Mouse (Mus musculus) left cerebral cortex, adult 18-20 months (tissue): ENCODE data around the gene Gm42906. TPM values are rescaled to one million over a fixed set of nuclear protein-coding genes. Genes with fewer than 3 reads are reported as not detected.
A peak's percentile ranks its signal among the peaks of the same experiment; 100 is the strongest.

Source experiments
- DNase-seq, 2 experiments: peaks; one replicate each; pipeline ENCODE4 v3.0.0; 2021 to 2022; ENCODE audit warnings: low spot score in 2 of 2, mixed read lengths in 1 of 2
- total RNA-seq, 2 experiments: library from RNA; stranded (reverse); gene quantifications; 2 replicates each; pipeline ENCODE4 v1.2.3; 2021

Gene Gm42906
- total RNA-seq, 2 experiments from 2014 or later: 1.1 TPM; not detected in 1

DNA sequence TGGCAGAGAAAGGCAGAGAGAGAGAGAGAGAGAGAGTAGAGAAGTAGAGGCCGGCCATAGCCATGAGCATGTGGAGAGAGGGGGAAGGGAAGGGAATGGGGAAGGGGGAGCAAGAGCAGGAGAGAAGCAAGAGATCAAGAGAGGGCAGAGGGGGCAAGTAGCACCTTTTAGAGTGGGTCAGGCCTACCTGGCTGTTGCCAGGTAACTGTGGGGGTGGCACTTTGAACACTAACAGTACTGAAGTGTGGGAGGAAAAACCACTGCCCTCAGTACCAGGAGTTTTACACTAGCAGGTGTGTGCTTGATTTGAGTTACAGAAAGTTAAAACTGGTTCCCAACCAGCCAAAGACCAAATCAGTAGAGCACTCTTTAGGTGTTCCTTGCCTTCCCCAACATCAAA is 272.7 kb downstream of the Gm42906 start:
- no peak for DNase-seq

DNA sequence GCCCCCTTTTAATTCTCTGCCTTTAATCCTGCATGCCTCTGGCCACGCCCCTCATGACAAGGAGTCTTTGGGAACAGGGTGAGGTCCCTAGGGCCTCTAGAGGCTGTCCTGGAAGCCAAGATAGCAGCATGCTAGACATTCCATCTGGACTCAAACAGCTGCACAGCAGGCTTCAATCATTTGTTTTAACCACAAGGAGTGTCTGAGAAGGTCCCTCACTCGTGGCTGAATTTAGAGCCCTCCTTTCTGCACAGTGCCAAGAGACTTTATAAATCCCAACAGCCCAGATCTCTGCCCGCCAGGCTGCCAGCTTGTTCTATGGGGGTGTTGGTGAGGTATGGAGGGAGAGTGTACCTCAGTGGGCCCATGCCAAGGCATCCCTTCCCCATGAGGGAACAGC is 273.2 kb downstream of the Gm42906 start:
- no peak for DNase-seq

DNA sequence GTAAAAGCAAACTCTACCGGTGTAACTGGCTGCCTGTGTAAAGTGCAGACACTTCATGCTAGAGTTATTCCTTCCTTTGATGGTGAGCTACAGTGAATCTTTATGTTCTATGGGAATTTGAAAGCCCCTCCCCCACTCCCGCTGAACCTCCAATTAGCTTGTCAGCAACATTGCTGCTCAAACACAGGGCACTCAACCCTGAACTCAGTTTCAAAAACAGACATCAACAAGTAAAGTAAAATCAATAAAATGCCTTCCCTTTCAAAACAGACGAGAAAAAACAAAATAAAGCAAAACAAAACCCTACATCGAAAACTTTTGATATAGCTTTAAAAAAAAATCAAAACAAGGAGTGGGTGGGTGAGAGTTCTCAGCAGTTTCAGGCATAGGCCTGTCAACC is 273.9 kb downstream of the Gm42906 start:
- DNase-seq: no peak

DNA sequence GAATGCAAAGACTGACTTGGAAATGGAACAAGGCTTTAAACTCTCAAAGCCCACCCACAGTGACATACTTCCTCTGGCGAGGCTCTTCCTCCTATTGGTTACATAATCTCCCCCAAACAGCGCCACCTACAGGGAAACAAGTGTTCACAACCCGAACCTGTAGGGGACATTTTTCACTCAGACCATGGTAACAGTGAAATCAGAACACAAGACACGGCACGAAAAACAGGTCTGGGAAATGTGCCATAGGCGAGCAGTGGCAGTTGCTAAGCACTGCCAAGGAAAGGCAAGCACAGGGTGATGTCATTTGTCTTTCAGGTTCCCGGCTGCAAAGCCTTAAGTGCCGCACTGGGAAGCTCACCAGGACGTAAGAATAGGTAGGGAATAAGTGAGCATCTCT is 276.4 kb downstream of the Gm42906 start:
- peak in 1 of 2 experiments; percentile 7 for DNase-seq

DNA sequence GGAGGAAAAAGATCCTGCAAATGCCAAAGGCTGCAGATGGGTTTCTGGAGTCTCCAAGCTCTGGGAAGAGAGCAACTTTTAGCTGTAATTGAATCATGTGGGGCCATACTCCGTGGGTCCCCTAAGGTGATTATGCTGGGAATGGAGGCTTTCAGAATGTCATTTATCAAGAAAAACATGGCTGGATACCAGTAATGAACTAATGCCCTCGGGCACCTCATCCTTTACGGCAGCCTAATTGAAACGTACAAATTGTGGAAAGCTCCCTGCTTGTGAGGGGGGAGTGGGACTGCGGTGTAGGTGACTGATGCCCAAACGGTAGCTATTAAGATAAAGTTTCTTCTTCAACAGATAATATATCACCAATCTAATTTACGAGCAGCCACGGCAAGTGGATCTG is 278.5 kb downstream of the Gm42906 start:
- no peak for DNase-seq

DNA sequence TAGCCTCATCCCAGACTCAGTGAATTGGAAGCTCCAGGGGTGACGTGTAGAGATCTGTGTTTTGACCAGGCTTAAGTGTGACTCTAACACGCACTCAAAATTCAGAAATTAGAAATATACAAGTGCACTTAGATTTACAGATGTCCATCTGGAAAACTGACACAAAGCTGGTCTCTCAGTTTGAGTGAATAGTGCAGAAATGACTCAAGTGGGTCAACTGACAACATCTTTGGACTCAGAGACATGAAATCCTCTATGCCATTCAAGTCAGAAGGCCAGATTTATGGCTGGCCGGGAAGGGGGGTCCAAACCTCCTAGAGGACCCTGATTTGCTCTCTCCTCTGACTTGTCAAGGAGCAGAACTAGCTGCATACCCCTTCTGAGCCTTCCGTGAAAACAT is 279.9 kb downstream of the Gm42906 start:
- DNase-seq: no peak

DNA sequence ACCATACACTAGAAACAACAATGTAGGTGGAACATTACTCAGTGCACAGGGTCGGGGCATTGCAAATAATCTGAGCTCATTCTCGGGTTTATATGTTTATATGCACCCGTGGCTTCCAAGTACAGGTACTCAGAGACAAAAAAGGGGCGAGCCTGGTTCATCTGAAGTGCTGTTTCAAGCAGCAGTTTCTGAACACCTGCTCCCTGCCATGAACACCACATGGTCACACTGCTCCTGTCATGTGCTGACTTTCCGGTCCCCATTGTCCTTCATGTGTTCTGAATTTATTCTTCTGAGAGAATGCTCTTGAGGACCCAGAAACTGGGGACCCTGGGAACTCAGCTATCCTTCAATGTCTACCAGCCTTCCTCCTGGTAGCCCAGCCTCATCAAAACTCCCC is 282.2 kb downstream of the Gm42906 start:
- DNase-seq: no peak

DNA sequence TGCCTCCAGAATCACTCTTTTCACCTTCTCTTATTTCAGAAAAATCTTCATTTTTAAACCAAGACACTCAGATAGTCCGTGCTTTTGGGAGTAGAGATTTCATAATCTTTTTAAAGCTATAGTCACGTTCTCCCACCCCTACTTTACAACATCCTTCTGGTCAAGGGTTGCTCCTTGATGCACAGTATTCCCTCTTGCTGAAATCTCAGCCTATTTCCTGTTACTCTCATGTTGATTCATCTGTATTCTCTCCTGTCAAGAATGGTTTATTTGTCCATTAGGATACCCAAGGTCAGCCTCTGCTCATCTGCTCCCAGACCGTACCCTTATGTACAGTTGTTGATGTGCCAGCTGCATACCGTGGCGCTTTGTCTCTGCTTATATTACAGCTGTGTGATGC is 284.0 kb downstream of the Gm42906 start:
- DNase-seq: no peak

DNA sequence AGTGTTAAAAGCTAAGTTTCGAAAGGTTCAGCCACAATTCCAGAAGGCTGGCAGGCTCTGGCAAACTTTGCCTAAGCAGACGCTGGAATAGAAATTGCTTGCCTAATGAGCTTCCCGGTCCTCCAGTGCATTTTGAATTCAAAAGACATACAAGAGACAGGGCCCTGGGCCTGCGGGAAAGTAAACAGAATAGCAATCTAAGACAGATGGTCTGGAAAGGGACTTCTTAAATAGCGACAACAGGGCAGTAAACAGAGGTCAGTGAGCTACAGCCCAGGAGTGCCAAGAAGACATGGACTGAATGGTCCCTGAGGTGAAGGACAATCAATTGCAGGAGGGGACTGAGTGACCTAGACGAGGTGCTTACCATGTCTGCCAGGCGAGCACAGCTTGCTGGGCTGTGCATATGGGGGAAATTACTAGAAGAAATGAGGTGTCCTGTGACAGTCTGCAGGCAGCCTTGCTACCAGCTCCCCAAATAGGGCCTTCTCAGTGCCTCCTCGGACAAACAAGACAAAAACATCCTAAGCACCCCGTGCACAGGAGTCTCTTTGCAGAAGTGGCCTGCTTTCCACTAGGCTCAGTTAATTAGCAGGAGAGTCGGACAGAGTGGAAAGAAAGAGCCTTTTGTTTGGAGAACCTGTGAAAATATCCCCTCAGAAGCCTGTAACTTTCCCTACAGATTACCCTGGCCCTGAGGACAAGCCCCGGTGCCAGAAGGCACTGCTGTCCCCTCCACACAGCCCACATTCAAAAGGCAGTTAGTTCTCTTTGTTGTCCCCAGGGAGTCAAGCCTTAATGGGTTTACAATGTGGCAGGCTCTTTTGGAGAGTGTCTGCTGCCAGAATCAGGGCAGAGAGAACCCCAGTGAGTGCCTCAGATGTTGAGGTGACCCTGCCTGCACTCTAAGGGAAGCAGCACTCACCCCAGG is 285.0 kb downstream of the Gm42906 start:
- no peak for DNase-seq

DNA sequence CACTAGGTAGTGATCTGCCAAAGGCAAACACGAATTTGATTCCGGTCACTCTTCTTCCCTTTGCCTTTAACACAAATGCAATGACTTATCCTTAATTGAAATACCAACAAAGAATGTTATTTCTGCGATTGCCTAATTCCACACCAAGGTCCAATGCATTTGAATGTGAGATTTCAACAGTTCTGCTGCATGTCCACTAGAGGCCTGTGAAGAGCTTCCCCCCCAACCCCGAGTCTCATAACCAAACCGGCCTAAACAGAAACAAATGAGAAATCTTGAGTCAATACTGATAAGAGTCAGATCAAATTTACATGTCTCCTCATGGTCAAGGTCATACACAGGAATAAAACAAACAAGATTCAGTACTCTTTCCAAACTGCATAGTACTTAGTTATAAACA is 285.7 kb downstream of the Gm42906 start:
- peak in 1 of 2 experiments; percentile 22 for DNase-seq

DNA sequence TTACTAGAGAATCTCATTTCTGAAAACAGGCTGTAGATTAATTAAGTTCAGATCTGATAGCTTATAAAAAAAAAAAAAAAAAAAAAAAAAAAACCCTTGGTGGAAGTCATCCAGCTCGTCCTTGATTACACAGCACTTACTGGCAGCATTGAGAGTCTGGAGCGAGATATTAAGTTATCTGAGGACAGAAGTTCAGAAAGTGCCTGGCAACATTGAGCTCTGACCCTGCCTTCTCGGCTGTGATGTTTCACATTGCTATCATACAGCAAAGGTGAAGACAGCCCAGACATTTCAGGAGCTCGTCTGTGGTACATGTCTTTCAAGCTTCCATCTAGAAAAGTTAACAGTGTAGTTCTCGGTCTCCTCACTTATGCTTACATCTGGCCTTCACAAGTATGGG is 290.1 kb downstream of the Gm42906 start:
- DNase-seq: no peak

DNA sequence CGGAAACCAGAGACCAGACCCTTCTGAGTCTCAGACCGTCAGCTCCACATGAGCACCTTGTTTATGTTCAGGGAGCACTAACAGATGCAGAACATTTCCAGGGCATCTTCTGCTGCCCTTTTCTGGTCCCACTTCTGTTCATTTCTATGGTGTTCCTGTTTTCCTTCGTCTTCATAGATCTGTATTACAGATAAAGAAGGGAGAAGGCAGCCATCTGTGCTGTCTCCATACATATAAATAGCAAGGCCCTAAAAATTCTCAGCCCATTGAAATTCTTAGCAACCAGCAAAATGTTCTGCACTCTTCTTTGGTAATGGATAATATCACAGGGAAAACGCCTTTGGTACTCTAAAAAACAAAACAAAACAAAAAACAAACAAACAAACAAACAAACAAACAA is 290.7 kb downstream of the Gm42906 start:
- DNase-seq: no peak

DNA sequence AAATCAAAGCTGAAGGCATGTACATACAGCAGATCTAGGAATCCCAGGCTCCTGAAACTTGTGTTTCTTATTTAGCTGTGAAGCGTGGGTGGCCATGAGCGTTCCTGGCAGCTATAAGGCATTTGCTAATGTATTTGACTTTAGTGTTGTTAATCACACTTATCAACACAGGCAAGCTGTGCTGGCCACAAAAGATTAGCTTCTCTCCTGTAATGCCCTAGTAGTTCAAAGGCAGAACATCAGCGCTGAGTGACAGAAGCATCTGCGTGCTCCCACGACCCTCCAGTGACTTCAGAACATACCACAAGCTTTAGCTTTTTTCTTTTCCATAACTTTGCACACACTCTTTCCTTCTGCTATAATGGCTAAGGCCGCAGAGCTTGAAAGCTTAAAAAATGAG is 292.0 kb downstream of the Gm42906 start:
- DNase-seq: peak; percentile 6 to 19

DNA sequence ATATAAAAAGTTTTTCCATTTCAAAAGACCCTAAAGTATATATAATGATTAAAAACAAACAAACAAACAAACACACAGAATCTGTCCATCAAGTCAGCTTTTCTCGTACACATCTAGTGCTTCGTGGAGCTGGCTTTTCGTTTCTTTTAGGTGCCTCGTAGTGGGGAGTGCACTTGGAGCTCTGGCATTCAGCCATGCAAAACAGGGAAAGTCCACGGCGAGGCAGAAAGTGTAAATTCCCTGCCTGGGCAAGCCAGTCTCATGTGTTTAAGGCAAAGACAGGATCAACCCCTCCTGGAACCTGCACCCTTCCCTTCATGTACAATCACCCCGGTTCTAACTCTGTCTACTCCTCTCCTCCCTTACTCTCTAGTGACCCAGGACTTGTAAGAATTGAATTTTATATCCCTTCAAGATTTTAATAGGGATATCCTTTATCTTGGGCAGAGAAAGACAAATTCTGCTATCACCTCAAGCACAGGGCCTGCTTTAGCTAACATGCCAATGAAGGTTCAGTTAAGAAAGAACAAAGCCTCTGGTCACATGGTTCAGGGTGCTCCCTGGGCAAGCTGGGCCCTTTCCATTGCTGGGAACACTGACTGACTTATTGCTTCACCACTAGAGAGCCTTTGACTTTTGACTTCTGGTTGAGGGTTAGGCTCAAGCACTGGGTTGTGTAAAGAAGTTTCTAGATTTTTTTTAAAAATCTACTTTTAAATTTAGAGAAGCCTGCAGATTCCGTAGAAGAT is 292.7 kb downstream of the Gm42906 start:
- DNase-seq: no peak

DNA sequence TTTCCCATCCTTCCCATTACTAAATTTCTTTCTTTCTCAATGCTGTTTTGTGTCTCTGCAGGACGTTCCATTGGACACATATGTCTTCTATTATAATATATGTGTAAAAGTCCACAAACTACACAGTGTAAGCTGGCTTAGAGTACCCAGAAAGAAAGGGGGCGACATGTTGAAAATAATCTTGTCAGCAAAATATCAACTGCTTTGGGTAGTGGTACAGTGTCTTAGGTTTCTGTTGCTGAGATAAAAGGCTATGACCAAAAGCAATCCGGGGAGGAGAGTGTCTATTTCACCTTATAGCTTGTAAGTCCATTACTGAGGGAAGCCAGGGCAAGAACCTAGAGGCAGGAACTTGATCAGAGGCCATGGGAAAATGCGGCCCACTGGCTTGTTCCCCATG is 293.8 kb downstream of the Gm42906 start:
- DNase-seq: no peak

DNA sequence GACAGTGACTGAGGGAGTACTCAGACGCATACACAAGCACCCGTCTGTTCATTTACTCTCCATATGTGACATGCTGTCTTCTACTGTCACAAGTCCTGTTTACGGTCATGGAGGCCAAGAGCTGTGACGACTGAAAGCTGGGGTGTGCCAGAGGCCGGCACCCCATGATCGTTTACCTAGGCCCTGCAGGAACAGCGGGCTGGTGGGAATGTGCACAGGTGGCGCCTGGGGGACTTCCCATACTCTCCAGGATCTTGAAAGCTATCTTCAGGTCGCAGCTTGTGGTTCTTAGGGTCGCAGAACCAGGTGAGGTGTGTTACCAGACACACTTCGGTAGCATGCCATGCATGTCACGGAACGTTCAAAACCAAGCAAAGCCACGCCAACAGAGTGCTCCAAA is 294.2 kb downstream of the Gm42906 start:
- no peak for DNase-seq

DNA sequence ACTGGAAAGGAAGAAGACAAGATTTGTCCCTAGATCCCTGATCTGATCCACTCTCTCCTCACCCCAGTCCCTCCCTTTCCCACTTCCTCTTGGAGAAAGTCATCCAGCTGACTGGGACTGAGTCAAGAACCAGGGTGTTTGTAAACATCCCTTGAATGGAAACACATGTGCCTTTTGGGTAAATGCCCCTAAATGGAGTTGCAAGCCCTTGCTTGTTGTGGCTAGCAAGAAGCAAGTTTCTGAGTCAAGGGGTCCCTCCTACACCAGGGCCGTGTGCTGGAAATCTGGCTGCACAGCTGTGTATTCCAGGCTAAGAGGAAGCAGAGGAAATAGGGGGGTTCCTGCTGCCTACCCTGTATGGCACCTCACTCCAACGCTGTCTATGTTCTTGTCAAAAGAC is 298.2 kb downstream of the Gm42906 start:
- DNase-seq: no peak

DNA sequence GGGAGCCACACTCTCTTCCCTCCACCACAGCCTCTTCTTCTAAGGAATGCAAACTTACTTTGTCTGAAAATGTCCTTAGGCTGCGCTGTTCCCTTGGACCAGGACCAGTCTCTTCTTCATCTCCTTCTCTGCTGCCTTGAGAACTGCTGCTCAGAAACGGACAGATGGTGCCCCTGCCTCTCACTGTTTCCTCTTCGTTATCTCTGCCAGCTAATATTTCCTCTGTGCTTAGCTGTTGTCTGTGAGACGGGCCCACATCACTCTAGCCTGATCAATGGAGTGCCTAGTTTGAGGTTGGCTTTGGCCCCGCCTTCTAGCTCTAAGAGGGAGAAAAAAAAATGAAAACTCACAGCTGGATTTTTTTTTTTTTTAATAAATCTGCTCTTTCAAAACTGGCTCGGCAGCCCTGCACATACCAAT is 300.7 kb downstream of the Gm42906 start:
- no peak for DNase-seq

DNA sequence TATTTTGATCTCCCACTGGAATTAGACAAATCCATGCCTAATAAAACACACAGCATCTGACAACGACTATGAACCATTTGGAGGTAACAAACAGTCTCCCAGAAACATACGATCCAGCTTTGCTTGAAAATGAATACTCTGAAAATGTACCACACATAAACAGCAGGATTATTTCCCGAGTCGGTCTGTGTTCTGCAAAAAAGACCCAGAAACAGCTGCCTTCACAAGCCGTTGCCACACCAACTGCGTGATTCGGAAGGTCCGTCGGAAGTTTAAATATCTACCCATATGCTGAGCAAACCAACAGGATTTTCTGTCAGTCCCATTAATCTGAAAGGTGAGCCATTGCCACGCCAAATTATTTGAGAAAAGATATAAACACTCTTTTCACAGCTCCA is 301.4 kb downstream of the Gm42906 start:
- no peak for DNase-seq

DNA sequence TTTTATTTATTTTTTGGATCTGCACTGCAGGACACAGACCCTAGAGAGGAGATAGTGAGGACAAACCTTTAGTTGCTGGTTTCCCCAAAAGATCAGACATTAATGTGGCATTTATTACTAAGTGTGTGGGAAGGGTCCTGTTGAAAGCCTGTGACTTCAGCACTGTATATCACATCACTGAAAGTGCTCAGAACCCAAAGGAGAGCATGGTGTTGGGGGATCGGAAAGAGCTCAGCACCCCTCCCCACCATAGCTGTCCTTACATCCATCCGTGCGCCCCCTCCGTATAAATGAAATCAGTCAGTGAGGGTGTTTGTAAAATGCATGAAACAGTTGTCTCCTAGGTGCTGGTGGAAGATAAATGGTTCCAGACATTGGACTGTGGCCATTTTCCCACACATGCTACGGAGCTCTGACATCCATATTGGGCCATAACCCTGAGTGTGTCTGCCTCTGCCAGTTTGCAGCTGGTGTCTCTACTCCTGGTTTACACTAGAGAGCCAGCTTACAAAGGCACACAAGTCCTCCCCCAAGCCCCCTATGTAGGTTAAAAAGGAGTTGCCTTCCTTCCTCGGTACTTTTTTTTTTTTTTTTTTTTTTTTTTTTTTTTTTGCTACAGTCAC is 301.9 kb downstream of the Gm42906 start:
- no peak for DNase-seq

DNA sequence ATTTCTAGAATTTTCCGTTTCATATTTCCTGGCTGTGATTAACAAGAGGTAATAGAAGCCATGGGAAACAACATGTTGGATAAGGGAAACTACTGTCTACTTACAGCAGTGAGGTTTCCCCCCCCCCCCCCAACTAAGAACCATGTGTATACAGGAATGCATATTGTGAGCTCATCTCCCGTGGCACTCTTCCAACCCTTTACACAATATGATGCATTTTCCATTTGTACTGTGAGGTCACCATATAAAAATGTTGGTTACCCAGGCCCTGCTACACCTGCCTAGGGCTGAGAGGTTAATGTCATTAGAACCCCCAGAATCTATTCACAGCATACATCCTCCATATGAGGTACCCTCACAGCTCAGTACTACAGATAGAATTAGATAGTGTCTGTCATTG is 310.1 kb downstream of the Gm42906 start:
- DNase-seq: no peak
